20 mouse cellular contexts compared by ENCODE assay signal in genomic region chr12:3850731-3851130, GRCm38 (mm10). TPM values are rescaled to one million over a fixed set of nuclear protein-coding genes. Genes with fewer than 3 reads are reported as not detected.
DNase-seq lines count a peak whose midpoint lies in the region; ATAC-seq lines count a peak whose summit lies in the region.
"Had no signal": no experiment of that assay in that cellular context is flagged by ENCODE, and none has a peak within 500 bp of the region (broad histone marks: within the 10 kb centered on the region; RNA-seq: fewer than 3 reads in every experiment).

No protein-coding gene starts in this region.

- H3K9me3 ChIP-seq in hindbrain, embryonic 10.5 days = no peaks in the 10 kb centered on the region
- H3K9me3 ChIP-seq in hindbrain, embryonic 16.5 days (ENCODE audit: control insufficient read depth, low read length) = no peaks in the 10 kb centered on the region
- H3K9me3 ChIP-seq in midbrain, embryonic 11.5 days (ENCODE audit: control insufficient read depth, low read length) = no peaks in the 10 kb centered on the region
- H3K9me3 ChIP-seq in midbrain, embryonic 15.5 days = no peaks in the 10 kb centered on the region
- H3K9me3 ChIP-seq in hindbrain, embryonic 13.5 days = no peaks in the 10 kb centered on the region
- H3K9me3 ChIP-seq: limb, embryonic 15.5 days; midbrain, embryonic 10.5 days had no signal

- ATAC-seq in hindbrain, embryonic 16.5 days = no peak
- no peak for ATAC-seq in midbrain, embryonic 11.5 days (ENCODE audit: low FRiP score)
- ATAC-seq in midbrain, embryonic 15.5 days (replicated peaks) = no peak
- ATAC-seq in hindbrain, embryonic 13.5 days (ENCODE audit: low FRiP score) = no peak

- H3K36me3 ChIP-seq in hindbrain, embryonic 10.5 days = peaks cover 4% of the 10 kb centered on the region; the same call in 1 of the 2 replicates
- peaks cover 20% of the 10 kb centered on the region for H3K36me3 ChIP-seq in hindbrain, embryonic 16.5 days (ENCODE audit: control insufficient read depth, insufficient read depth, low read length)
- no peaks in the 10 kb centered on the region; the same call in 1 of the 2 replicates for H3K36me3 ChIP-seq in midbrain, embryonic 11.5 days (ENCODE audit: control insufficient read depth, insufficient read depth, low read length)
- 0 out of 2 replicates have a peak, but pooled peaks cover 4% of the 10 kb centered on the region for H3K36me3 ChIP-seq in midbrain, embryonic 15.5 days (replicated peaks)
- H3K36me3 ChIP-seq in hindbrain, embryonic 13.5 days = peaks cover 38% of the 10 kb centered on the region

- peaks cover 29% of the 10 kb centered on the region for H3K27me3 ChIP-seq in hindbrain, embryonic 10.5 days (ENCODE audit: insufficient read depth, poor library complexity, severe bottlenecking)
- no peaks in the 10 kb centered on the region for H3K27me3 ChIP-seq in hindbrain, embryonic 16.5 days (replicated peaks; ENCODE audit: control insufficient read depth, insufficient read depth, low read length)
- no peaks in the 10 kb centered on the region for H3K27me3 ChIP-seq in midbrain, embryonic 11.5 days (ENCODE audit: control insufficient read depth, insufficient read depth, low read length)
- H3K27me3 ChIP-seq in midbrain, embryonic 15.5 days (replicated peaks) = no peaks in the 10 kb centered on the region
- H3K27me3 ChIP-seq in hindbrain, embryonic 13.5 days = no peaks in the 10 kb centered on the region
- H3K27me3 ChIP-seq: limb, embryonic 15.5 days had no signal

- peak; percentile 66 for DNase-seq in hindbrain, embryonic 10.5 days (ENCODE audit: low spot score)
- DNase-seq in midbrain, embryonic 11.5 days (ENCODE audit: low spot score, missing footprints) = peak; percentile 81
- DNase-seq in adipocyte (ENCODE audit: low spot score) = no peak
- no peak for DNase-seq in left cerebral cortex, postnatal 14 days (ENCODE audit: low spot score in 2 of 2)
- DNase-seq: adrenal gland, postnatal 10 days; B cell, adult 2 months; cerebellum, adult 11 months; forebrain, postnatal 0 days; gastrocnemius, postnatal 10 days; heart, adult 2 months; kidney, postnatal 10 days; lung, adult 18-20 months; lung, postnatal 36 days; right cerebral cortex, adult 18-20 months; thymus, postnatal 4 days had no signal

- no peak overlapping the region for H3K4me2 ChIP-seq in hindbrain, embryonic 16.5 days (ENCODE audit: low read length)
- H3K4me2 ChIP-seq in midbrain, embryonic 11.5 days = no peak overlapping the region
- no peak overlapping the region for H3K4me2 ChIP-seq in midbrain, embryonic 15.5 days
- no peak overlapping the region for H3K4me2 ChIP-seq in hindbrain, embryonic 13.5 days
- H3K4me2 ChIP-seq: limb, embryonic 15.5 days had no signal

- no peak overlapping the region for H3K4me3 ChIP-seq in hindbrain, embryonic 10.5 days
- H3K4me3 ChIP-seq in hindbrain, embryonic 16.5 days (ENCODE audit: low read length) = no peak overlapping the region
- no peak overlapping the region for H3K4me3 ChIP-seq in midbrain, embryonic 11.5 days (ENCODE audit: low read depth, low read length)
- no peak overlapping the region for H3K4me3 ChIP-seq in midbrain, embryonic 15.5 days
- H3K4me3 ChIP-seq in hindbrain, embryonic 13.5 days = no peak overlapping the region
- H3K4me3 ChIP-seq: heart, adult 2 months; limb, embryonic 15.5 days; midbrain, embryonic 10.5 days had no signal

- H3K4me1 ChIP-seq in hindbrain, embryonic 10.5 days (replicated peaks) = peaks cover 27% of the 10 kb centered on the region
- H3K4me1 ChIP-seq in hindbrain, embryonic 16.5 days (ENCODE audit: control insufficient read depth, insufficient read depth, low read depth, low read length) = peaks cover 2% of the 10 kb centered on the region; the same call in 1 of the 2 replicates
- peaks cover 3% of the 10 kb centered on the region; the same call in 1 of the 2 replicates for H3K4me1 ChIP-seq in midbrain, embryonic 11.5 days (ENCODE audit: control insufficient read depth, insufficient read depth, low read length)
- H3K4me1 ChIP-seq in midbrain, embryonic 15.5 days = no peaks in the 10 kb centered on the region
- peaks cover 23% of the 10 kb centered on the region for H3K4me1 ChIP-seq in hindbrain, embryonic 13.5 days (replicated peaks)

- H3K27ac ChIP-seq in hindbrain, embryonic 10.5 days = no peak overlapping the region; the same call in 1 of the 2 replicates
- H3K27ac ChIP-seq in hindbrain, embryonic 16.5 days (ENCODE audit: low read depth, low read length) = no peak overlapping the region
- no peak overlapping the region for H3K27ac ChIP-seq in midbrain, embryonic 11.5 days (ENCODE audit: low read depth, low read length)
- H3K27ac ChIP-seq in midbrain, embryonic 15.5 days = no peak overlapping the region
- 0 out of 2 replicates have a peak overlapping the region, but pooled peaks have one; percentile 8 for H3K27ac ChIP-seq in hindbrain, embryonic 13.5 days
- H3K27ac ChIP-seq: heart, adult 2 months had no signal

- intact Hi-C loops in left cerebral cortex, postnatal 14 days (cut with DNase I) = no loop called here

- 6% methylated on average over 6 of the region's 6 CpGs for WGBS in hindbrain, embryonic 10.5 days
- WGBS in hindbrain, embryonic 16.5 days = 27% methylated on average over 6 of the region's 6 CpGs
- WGBS in midbrain, embryonic 11.5 days = 43% methylated on average over 6 of the region's 6 CpGs
- 56% methylated on average over 6 of the region's 6 CpGs for WGBS in midbrain, embryonic 15.5 days
- 14% methylated on average over 6 of the region's 6 CpGs for WGBS in hindbrain, embryonic 13.5 days

- no peak overlapping the region for H3K9ac ChIP-seq in hindbrain, embryonic 16.5 days (ENCODE audit: low read depth, low read length)
- no peak overlapping the region for H3K9ac ChIP-seq in midbrain, embryonic 11.5 days (ENCODE audit: low read length)
- H3K9ac ChIP-seq in midbrain, embryonic 15.5 days = no peak overlapping the region
- H3K9ac ChIP-seq in hindbrain, embryonic 13.5 days = 0 out of 2 replicates have a peak overlapping the region, but pooled peaks have one; percentile 19
- H3K9ac ChIP-seq: forebrain, postnatal 0 days; limb, embryonic 15.5 days had no signal

RNA-seq across cellular contexts. Expression of gene Dnmt3a, which starts 44.9 kb away (rescaled TPM):
- polyA plus RNA-seq in hindbrain, embryonic 10.5 days (2016; fragmentation: Nextera tagmentation; extraction: Ambion mirVana) = 114 and 127 TPM in 2 replicates
- 94.1 and 104 TPM in 2 replicates for polyA plus RNA-seq in hindbrain, embryonic 16.5 days (2015; fragmentation: Nextera tagmentation; extraction: Ambion mirVana)
- polyA plus RNA-seq in midbrain, embryonic 11.5 days (2014; fragmentation: Nextera tagmentation; extraction: Ambion mirVana) = 49.6 and 56.5 TPM in 2 replicates
- 144 and 152 TPM in 2 replicates for polyA plus RNA-seq in midbrain, embryonic 15.5 days (2015; fragmentation: Nextera tagmentation; extraction: Ambion mirVana)
- polyA plus RNA-seq in hindbrain, embryonic 13.5 days (2015; fragmentation: Nextera tagmentation; extraction: Ambion mirVana) = 126 and 132 TPM in 2 replicates
- total RNA-seq in left cerebral cortex, postnatal 14 days (2021) = 100 to 1,000 TPM; 337 to 343 TPM

Comparison
In these comparisons a context has a peak if more than half of its experiments do, and no peak if none do; other contexts are left out.
1. DNase-seq: peak in hindbrain, embryonic 10.5 days (single experiment) and midbrain, embryonic 11.5 days (single experiment); none in adipocyte (single experiment) and left cerebral cortex, postnatal 14 days (0 of 2).